Mouse (Mus musculus): ENCODE measurements around the gene Fam169a. TPM values are rescaled to one million over a fixed set of nuclear protein-coding genes. Genes with fewer than 3 reads are reported as not detected.
"Not testable (repeated sequence)": the region's sequence is repeated elsewhere in the genome, so short reads cannot be mapped to it uniquely, and the experiment has no call there.

The Fam169a gene
- 1 to 10 TPM; 2.9 to 3.3 TPM for total RNA-seq (2021)

DNA sequence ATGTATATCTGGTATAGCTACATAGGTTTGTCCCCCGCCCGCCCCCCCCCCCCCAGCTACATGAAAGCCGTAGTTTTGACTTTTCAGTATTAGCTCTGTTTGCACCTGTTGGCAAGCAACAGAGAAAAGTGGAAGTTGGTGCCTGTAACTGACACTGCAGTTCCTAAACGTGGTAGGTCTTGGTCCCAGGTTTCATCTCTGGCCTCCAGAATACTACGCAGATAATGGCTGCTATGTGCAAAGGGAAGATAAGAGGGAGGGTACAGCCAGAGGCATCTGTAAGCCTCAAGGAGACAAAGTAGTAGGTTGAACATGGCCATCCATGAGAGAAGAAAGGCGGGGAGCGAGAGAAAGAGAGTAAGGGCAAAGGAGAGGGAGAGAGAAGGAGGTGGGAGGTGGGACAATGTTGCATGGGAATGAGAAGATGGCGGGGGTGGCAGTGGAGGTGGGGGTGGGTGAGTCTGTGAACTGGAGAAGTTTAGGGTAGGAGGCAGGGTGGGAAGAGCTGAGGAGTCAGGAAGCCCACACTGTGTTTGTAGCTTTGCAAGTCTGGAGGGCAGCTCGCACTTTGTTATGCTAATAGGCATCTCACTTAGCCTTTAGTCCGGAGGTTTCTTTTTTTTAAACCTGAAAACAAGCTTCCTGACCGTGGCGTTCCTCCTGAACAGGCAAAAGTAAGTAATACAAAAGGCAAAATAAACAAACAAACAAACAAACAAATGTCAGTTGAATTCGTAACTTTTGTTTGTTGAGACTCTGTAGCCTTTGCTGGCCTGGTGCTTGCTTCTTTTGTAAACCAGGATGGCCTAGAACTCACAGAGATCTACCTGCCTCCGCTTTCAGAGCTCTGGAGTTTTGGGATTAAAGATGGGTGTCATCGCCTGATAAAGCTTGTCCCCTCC lies at the start of gene Fam169a:
Fam169a (plus strand) TSS at position 638 of the 902 bp plus-strand sequence.
- DNase-seq = no peak

DNA sequence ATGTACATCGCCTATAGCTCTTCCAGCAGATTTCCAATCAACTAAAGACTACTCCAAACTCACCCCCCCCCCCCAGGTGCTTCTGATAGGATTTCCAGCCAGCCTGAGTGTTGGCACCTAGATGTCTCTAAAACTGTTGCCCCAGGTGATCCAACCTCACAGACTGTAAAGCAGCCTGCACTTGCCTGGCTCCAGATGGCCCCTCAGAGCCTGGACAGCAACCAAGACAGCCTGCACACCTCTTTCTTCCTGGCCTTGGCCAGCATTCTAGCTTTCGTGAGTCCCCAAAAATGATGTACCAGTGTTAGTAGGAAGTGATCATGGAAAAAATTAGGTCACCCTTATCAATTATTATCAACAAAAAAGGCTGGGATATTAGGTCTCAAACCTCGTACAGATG lies 49.4 kb upstream of the Fam169a start:
- DNase-seq = no peak

DNA sequence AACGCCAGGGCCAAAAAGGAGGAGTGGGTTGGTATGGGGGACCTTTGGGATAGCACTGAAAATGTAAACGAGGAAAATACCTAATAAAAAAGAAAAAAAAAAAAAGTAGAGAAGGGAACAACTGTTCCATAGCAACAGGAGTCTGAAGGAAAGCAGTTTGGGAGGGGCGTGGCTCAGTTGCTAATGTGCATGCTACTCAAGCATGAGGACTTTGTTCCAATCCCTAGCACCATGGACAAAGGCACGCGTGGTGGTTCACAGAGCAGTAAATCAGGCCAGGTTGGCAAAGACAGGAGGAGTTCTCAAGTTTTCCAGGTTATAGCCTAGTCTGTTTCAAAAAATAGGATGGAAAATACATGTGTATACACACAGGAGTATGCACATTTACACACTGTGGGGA lies 47.0 kb upstream of the Fam169a start:
- DNase-seq = no peak

DNA sequence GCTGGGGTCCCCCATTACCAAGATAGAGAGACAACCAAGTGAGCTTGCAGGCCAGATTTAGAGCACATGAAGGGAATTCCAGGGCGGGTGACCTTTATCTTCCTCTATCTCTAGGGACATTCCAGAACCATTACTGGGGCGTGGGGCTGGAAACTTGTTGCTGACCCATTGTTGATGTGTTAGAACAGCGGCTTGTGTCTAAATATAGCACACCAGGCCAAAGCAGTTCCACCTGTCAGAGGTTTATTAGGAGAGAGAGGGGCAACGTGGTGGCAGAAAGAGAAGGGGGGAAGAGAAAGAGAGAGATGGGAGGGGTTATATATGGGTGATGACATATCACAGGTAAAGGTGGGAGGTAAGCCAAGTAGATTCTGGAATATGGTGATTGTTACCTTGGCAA lies 45.2 kb upstream of the Fam169a start:
- peak; percentile 7 for DNase-seq

DNA sequence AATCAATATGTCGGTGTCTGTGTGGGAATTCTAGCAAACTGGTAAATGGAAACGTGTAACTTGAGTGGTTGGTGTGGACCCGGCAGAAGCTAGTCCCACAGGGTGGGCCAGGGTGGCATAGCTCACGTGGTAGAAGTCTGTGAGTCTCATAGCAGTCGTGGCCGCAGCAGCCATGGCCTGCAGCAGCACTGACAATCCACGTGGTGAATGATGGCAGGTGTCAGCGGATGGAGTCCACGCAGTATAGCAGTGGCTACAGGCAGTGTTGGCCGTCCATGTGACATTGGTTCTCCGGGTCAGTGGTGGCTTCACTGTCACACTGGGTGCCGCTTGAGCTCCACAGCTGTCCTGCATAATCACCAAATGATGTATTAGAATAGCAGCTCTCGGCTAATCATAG lies 37.0 kb upstream of the Fam169a start:
- no peak for DNase-seq

DNA sequence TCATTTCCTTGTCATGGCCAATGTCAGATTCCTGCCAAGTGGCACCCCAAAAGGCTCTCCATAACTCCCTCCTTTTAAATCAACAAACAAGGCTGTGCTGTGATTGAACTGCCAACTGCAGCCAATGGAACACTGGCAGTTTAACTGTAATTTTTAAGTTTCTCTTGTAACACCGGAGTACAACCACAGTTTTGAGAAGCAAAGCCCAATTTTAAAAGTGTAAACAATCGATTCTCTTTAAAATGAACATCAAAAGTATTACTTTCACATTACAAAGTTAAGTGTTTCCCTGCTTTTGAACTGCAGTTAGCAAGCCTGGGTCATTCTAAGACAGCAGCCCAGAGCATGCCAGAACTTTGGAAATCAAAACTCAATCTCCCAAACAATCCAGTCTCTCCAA lies 32.8 kb upstream of the Fam169a start, which contains the start of gene 1700029F12Rik:
1700029F12Rik (minus strand) TSS at position 101 of the 400 bp plus-strand sequence.
- no peak for DNase-seq

DNA sequence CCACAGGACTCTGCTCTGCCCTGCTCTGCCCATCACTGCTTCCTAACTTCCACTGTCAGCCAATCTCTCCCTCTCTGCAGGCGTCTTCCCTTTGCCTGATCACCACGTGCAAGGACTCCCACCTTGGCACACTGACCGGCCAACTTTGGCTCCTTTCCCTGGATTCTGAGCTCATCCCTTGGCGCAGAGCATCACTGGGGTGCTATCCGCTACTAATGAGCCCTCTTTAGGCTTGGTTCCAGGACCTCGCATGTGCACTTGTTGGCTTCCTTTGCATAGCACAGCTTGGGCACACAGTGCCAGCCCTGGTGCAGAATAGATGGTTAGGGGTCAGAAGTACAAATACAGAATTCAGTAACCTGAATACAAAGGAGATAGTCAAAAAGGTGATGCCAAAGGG lies 15.9 kb upstream of the Fam169a start:
- DNase-seq = peak; percentile 20

DNA sequence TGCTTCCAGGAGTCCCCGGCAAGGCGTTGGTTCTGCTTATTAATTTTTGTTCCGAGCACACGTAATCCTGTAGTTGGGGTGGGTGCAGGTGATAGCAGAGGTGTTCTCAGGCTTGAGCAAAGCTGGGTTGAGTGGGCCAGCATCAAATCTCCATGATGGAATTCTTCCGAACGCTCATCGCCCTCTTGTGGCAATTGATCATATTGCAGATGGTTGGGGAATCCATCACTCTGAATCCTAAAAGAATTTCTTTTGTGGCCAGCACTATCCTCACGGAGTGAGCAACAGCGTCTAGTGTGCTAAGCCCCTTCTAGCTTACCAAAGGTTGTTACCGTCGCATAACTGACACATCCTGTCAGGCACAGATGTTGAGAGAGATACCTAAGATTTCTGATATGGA lies 14.4 kb upstream of the Fam169a start:
- peak; percentile 80 for DNase-seq

DNA sequence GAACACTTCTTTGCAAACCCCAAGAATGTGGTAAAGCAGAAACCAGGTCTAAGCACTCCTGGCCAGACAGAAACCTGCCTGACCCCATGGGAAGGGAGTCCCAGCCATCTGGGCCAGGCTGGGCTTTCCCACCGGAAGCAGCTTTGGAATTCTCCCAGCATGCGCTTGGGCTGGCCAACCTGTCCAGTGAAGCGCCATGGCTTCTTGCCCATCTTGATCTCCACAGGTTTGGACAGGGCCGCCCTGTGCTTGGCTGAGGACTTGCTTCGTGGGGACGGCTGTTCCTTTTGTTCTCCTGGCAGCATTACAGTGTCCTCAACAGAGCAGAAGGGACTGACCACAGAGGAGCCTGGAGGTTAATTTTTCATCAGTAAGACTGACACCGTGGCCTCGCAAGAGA lies 13.2 kb upstream of the Fam169a start:
- DNase-seq = peak; percentile 62

DNA sequence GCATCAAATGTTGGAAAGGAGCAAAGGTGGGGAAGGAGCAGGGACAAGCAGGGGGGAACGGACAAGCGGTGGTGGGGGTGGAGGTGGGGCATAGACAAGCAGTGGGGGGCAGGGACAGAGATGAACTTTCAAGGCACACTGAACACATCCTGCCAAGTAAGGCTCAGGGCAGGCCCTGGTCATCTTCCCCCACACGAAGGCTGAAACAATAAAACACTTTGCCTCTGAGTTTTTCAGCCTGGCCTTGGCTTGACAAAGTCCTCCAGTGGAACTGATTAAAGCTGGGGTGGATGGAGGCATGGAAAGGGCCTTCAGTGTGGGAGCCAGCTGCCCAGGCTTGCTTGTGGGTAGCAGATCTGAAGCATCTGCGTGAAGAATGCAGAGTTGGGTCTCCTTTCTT lies 9.3 kb upstream of the Fam169a start:
- DNase-seq = no peak

DNA sequence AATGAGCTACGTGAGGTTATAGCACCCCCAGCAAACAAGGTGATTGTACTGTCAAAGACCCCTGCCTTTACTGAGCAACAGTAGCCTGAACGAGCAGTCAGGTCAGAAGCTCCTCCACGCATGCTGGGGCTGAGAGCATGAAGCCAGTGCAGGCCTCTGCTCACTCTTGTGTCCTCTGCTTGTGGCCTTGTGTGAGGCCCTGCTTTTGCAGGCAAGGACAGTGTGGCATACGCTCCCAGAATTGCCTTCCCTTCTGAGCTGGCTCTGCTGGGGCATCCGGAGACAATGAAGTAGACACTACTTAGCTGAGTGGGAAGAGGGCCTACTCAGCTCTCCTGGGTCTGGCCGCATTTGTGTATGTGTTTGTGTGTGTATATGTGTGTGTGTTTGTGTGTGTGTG lies 7.3 kb upstream of the Fam169a start:
- no peak for DNase-seq

DNA sequence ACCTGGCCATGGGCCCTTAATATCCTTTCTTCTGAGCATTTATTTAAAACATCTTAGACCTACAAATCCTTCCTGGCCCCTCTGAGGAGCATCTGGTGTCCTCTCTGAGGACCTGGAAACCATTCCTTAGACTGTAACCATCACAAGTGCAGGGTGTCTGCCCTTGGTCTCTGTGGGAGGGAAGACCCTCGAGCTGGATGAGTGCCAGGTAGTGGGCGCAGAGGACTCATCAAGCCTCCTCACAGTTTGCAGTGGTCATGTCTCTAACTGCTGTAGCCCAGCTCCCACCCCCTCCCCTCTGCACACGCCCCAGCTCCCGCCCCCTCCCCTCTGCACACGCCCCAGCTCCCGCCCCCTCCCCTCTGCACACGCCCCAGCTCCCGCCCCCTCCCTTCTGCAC lies 6.8 kb upstream of the Fam169a start:
- no peak for DNase-seq

DNA sequence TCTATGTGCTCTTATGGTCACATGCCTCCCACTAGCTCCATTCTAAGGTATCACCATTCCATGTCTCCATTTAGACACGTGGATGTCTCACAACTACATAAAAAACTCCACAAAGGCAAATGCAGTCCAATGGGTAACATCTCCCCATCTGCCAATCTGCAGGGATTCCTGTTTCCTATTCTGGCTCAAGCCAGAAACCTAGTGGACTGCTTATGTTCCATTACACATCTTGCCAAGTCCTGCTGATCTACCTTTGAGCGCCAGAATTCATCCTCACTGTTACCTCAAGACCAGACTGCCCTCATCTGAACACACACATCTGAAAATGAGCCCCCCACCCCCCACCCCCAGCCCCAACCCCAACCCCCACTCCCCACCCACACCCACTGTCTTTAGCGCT lies 4.9 kb upstream of the Fam169a start:
- DNase-seq = no peak

DNA sequence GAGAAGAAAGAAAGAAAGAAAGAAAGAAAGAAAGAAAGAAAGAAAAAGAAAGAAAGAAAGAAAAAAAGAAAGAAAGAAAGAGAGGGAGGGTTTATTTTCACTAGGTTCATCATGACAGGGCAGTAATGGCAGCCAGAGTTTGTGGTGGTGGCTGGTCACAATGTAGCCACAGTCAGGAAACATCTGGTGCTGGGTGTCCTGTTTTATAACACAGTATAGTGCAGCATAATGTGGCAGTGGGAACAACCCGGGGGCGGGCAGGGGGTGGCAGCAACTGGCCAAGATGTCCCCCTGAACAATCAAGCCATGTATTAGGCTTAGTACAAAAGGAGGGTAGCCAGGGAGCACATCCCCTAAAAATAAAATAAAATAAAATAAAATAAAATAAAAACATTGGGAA lies 3.7 kb upstream of the Fam169a start:
- DNase-seq = no peak

DNA sequence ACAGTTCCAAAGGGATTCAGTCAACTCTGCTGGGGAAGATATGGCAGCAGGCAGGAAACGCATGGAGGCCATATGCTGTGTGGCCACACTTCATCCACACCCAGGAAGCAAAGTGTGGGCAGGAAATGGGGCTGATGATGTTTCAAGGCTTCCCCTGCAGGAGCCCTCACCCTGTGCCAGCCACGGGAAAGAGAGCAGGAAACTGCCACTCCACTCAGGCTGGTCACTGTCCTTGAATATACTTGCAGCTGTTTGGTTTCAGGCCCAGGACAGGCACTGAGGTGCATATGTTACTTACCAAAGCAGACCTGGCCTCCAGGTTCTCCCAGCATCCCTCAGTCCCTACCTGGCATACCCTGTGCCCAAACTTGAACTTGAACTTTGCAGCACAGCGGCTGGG lies 2.7 kb upstream of the Fam169a start:
- no peak for DNase-seq

DNA sequence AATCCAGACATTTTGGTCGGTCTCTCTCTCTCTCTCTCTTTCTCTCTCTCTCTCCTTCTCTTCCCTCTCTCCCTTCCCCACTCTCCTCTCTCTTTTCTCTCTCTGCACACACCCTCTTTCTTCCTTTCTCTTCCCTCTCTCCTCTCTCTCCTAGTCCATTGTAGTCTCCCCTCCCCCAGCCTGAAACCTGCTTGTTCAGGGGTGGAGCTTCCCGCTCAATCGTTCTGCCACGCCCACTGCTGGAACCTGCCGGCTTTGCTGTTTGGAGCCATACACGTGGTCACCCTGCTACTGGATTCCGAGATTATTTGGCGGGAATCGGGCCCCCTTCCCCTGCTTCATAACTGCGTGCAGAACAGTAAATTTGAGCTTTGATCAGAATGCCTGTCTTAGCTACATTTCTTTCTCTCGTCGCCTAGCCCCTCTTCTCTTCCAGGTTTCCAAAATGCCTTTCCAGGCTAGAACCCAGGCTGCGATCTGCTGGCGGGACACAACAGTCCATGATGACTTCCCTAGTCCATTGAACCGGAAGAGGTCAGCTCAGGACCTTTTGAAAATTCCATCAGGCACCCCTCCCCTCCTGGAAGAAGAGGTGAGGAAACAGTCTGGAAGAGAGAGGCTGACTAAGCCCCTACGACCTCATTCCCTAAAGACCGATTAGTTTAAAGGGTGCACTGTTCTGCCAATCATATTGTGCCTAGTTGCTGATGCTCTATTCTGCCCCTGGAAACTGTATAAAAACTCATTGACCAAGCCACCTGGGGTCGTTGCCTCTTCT lies 2.1 kb upstream of the Fam169a start:
- DNase-seq = not testable (repeated sequence)

DNA sequence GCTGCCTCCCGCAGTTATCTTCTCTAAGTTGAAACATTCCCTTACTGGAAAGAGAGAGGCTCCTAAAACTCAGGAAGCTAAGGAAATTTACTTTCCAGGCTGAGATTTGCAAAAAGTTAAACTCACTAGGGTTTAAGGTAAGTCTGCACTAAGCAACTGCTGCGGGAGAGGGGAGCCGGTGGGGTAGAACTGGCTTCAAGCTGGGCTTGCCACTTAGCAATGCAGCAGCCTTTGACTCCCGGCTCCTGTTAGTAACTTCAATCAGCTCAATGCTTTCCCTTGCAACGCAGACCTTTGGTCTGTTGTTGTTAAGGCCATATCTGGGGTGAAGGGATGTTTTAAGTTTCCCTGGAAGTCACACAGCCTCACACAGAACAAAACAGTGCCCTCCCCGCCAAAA lies 605 bp downstream of the Fam169a start:
- no peak for DNase-seq

DNA sequence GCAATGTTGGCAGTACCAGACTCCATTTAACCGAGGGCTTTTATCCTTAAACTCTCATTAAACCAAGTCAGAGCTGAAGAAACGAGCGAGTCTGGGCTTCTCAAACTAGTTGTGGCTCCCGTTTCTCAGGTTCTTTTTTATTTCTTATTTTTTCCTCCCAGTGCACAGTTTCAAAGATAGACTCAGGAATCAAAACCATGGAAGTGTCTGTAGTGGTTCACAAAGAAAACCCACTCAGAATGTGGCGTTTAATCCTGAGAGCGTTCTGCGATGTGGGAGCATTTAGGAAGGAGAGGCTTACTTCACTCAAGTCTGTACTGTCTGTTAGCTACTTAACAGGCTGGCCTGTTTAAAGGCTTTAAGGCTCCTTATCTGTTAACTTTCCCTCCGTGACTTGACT lies 1.1 kb downstream of the Fam169a start:
- DNase-seq = no peak

DNA sequence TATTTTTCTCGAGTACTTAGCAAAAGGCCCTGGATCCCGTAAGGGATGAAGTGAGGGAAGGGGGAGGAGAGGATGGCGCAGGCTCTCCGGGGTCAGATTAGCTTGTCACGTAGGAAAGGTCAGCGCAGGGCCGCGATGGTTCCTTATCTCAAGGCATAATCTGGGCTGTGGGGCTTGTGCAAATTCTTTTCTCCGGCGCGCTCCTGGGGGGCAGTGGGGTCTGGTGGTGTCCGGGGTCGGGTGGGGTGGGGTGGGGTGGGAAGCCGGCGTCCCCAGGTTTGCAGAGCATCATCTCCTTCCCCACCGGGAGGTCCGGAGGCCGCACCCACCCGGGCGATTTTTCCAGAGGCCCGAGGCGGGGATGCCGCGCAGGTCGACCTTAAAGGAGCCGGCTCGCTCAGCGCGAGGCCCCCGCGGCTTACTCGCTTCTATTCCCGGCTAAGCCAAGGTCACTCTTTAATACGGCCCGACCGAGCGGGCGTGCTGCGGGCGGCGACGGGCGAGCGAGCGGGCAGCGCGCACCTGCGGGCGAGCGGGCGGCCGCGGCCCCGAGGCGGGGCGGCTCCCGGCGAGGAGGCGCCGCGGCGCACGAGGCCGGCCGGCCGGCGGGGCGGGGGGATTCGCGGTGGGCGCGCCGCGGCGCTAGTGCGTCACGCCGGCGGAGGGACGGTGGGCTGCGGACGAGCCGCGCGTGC lies 4.0 kb downstream of the Fam169a start:
- DNase-seq = peak; percentile 19

DNA sequence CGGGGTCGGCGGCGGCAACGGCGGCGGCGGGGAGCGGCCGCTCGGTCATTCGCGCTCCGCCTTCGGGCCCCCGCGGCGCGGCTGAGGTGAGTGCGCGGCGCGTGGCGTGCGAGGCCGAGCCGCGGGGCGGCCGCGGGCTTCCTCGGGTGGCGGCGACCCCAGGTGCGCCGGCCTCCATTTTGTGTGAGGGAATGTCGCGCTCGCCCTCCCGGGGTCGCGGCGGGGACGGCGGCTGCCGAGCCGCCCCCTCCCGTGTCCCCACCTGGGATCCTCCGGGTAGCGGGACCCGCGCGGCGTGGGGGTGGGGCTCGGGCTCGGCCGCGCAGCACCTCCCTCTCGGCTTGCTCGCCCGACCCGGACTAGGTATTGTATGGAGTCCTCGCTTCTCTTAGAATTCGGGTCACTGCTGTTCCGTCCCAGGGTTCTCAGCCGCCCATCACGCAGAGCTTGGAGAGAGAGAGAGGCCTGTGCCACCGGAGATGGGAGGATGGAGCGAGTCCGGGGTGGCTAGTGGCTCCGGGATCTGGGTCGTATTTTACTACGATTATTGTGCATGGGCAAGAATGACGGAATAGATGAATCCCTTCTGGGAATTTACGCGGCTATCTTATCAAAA lies 4.6 kb downstream of the Fam169a start:
- peak; percentile 21 for DNase-seq

DNA sequence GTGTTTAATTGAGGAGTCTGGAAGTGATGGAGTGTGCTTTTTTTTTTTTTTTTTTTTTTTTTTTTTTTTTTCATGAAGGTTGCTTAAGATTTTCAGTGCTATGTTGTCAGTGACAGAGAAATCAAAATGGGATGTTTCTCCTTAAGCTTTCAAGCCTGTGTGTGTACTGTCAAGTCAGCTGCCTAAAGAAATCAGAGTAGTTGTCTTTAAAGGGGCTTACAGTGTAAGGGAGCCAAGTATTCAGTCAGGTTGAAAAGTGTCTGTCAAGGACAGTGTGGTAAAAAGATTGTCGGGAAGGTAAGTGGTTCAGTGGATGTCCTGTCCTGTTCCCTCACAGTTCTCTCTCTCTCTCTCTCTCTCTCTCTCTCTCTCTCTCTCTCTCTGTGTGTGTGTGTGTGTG lies 6.4 kb downstream of the Fam169a start:
- DNase-seq = no peak

DNA sequence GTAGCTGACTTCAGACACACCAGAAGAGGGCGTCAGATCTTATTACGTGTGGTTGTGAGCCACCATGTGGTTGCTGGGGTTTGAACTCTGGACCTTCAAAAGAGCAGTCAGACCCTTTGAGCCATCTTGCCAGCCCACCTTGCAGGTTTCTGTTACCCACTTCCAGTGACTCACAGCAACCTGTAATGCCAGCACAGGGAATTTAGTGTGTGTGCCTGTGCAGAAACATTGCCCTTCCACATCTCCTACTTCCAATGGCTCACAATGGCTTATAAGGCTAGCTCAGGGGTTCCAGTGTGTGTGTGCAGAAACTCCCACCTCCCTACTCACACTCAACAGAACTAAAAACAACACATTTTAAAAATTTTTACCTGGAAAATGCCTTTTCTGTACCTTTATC lies 10.5 kb downstream of the Fam169a start:
- no peak for DNase-seq

DNA sequence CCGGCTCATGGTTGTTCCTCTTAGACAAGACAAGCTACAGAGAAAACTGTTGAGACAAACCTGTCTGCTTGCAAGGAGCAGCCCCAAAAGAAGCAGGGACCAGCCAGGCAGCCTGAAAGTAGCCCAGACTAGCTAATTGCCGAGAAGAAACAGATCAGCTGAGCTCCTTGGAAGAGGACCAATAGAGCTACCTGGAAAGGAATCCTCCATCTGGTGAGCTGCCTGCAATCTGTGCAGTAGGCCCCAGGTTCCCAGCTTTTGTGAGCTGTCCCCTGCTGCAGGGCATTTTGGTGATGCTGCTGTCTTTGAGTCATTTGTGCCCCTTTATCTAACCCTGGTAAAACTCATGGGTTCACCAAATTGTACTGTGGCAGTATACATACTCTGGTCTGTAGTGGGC lies 13.1 kb downstream of the Fam169a start:
- DNase-seq = no peak

Data from heart, postnatal 4 days (tissue).